Mouse (Mus musculus): ENCODE results near the gene Cavin1. TPM values are rescaled to one million over a fixed set of nuclear protein-coding genes. Genes with fewer than 3 reads are reported as not detected.

Cavin1 gene
- polyA plus RNA-seq, 1 experiment from 2014 or later: 47.0 TPM

- H3K4me3 ChIP-seq (ENCODE audit: low read length): no peak overlapping the region
- WGBS: 100% methylated on average over 1 of the region's 1 CpGs
- no peak overlapping the region for H3K27ac ChIP-seq (ENCODE audit: low read depth, low read length)
- H3K9me3 ChIP-seq (ENCODE audit: control insufficient read depth, low read length): no peaks in the 10 kb centered on the region
- no peaks in the 10 kb centered on the region for H3K36me3 ChIP-seq (ENCODE audit: control insufficient read depth, insufficient read depth, low read length)
- no peaks in the 10 kb centered on the region for H3K27me3 ChIP-seq (replicated peaks; ENCODE audit: control insufficient read depth, insufficient read depth, low read length)
- H3K9ac ChIP-seq (ENCODE audit: low read depth, low read length): no peak overlapping the region
- no peak for ATAC-seq
- H3K4me2 ChIP-seq (ENCODE audit: low read length): no peak overlapping the region
- no peaks in the 10 kb centered on the region for H3K4me1 ChIP-seq (ENCODE audit: control insufficient read depth, insufficient read depth, low read depth, low read length)
These were observed 21.1 kb downstream of the Cavin1 start for GRCm38 (mm10) chr11:100949540-100949939.

- H3K4me3 ChIP-seq (ENCODE audit: low read length): no peak overlapping the region
- H3K27me3 ChIP-seq (replicated peaks; ENCODE audit: control insufficient read depth, insufficient read depth, low read length): no peaks in the 10 kb centered on the region
- no peaks in the 10 kb centered on the region for H3K9me3 ChIP-seq (ENCODE audit: control insufficient read depth, low read length)
- WGBS: 58% methylated on average over 4 of the region's 4 CpGs
- H3K4me2 ChIP-seq (ENCODE audit: low read length): no peak overlapping the region
- H3K4me1 ChIP-seq (ENCODE audit: control insufficient read depth, insufficient read depth, low read depth, low read length): no peaks in the 10 kb centered on the region
- H3K9ac ChIP-seq (ENCODE audit: low read depth, low read length): no peak overlapping the region
- no peak for ATAC-seq
- H3K27ac ChIP-seq (ENCODE audit: low read depth, low read length): no peak overlapping the region
- no peaks in the 10 kb centered on the region for H3K36me3 ChIP-seq (ENCODE audit: control insufficient read depth, insufficient read depth, low read length)
These were observed 22.4 kb downstream of the Cavin1 start for GRCm38 (mm10) chr11:100948317-100948716.

- no peaks in the 10 kb centered on the region for H3K9me3 ChIP-seq (ENCODE audit: control insufficient read depth, low read length)
- H3K4me3 ChIP-seq (ENCODE audit: low read length): no peak overlapping the region
- H3K27ac ChIP-seq (ENCODE audit: low read depth, low read length): no peak overlapping the region
- H3K36me3 ChIP-seq (ENCODE audit: control insufficient read depth, insufficient read depth, low read length): no peaks in the 10 kb centered on the region
- no peaks in the 10 kb centered on the region for H3K4me1 ChIP-seq (ENCODE audit: control insufficient read depth, insufficient read depth, low read depth, low read length)
- ATAC-seq: no peak
- H3K27me3 ChIP-seq (replicated peaks; ENCODE audit: control insufficient read depth, insufficient read depth, low read length): no peaks in the 10 kb centered on the region
- no peak overlapping the region for H3K9ac ChIP-seq (ENCODE audit: low read depth, low read length)
- no peak overlapping the region for H3K4me2 ChIP-seq (ENCODE audit: low read length)
These were observed 23.1 kb downstream of the Cavin1 start for GRCm38 (mm10) chr11:100947548-100947947.

- peak; percentile 76 for ATAC-seq
- no peak overlapping the region for H3K4me3 ChIP-seq (ENCODE audit: low read length)
- no peak overlapping the region for H3K9ac ChIP-seq (ENCODE audit: low read depth, low read length)
- H3K4me2 ChIP-seq (ENCODE audit: low read length): no peak overlapping the region
- no peaks in the 10 kb centered on the region for H3K9me3 ChIP-seq (ENCODE audit: control insufficient read depth, low read length)
- no peaks in the 10 kb centered on the region for H3K36me3 ChIP-seq (ENCODE audit: control insufficient read depth, insufficient read depth, low read length)
- H3K4me1 ChIP-seq (ENCODE audit: control insufficient read depth, insufficient read depth, low read depth, low read length): no peaks in the 10 kb centered on the region
- H3K27me3 ChIP-seq (replicated peaks; ENCODE audit: control insufficient read depth, insufficient read depth, low read length): no peaks in the 10 kb centered on the region
- H3K27ac ChIP-seq (ENCODE audit: low read depth, low read length): no peak overlapping the region
- WGBS: 29% methylated on average over 4 of the region's 4 CpGs
These were observed 23.8 kb downstream of the Cavin1 start for GRCm38 (mm10) chr11:100946862-100947261.

GRCm38 (mm10) chr11:100942388-100942787, 28.3 kb downstream of the Cavin1 start:
- Histone ChIP-seq H3K27ac (ENCODE audit: low read depth, low read length) (no peak overlapping the region), H3K9ac (ENCODE audit: low read depth, low read length) (no peak overlapping the region), H3K9me3 (ENCODE audit: control insufficient read depth, low read length) (no peaks in the 10 kb centered on the region), H3K4me2 (ENCODE audit: low read length) (no peak overlapping the region), H3K27me3 (replicated peaks; ENCODE audit: control insufficient read depth, insufficient read depth, low read length) (no peaks in the 10 kb centered on the region), H3K36me3 (ENCODE audit: control insufficient read depth, insufficient read depth, low read length) (no peaks in the 10 kb centered on the region), H3K4me1 (ENCODE audit: control insufficient read depth, insufficient read depth, low read depth, low read length) (peaks cover 9% of the 10 kb centered on the region), H3K4me3 (ENCODE audit: low read length) (no peak overlapping the region)
- WGBS: 78% methylated on average over 1 of the region's 1 CpGs
- no peak for ATAC-seq

- no peaks in the 10 kb centered on the region for H3K36me3 ChIP-seq (ENCODE audit: control insufficient read depth, insufficient read depth, low read length)
- WGBS: under 1% methylated on average over 29 of the region's 29 CpGs
- H3K9ac ChIP-seq (ENCODE audit: low read depth, low read length): peak within 1 kb of the TSS; percentile 84
- no peaks in the 10 kb centered on the region for H3K27me3 ChIP-seq (replicated peaks; ENCODE audit: control insufficient read depth, insufficient read depth, low read length)
- no peaks in the 10 kb centered on the region for H3K9me3 ChIP-seq (ENCODE audit: control insufficient read depth, low read length)
- peak; percentile 100 for ATAC-seq
- H3K4me1 ChIP-seq (ENCODE audit: control insufficient read depth, insufficient read depth, low read depth, low read length): peaks cover 14% of the 10 kb centered on the region
- peak within 1 kb of the TSS; percentile 94 for H3K4me3 ChIP-seq (ENCODE audit: low read length)
- H3K27ac ChIP-seq (ENCODE audit: low read depth, low read length): peak within 1 kb of the TSS; percentile 87
- peak within 1 kb of the TSS; percentile 83 for H3K4me2 ChIP-seq (ENCODE audit: low read length)
These were observed 31.1 kb downstream of the Cavin1 start, which contains the start of gene Stat3 for GRCm38 (mm10) chr11:100939512-100940151. TSS of gene Stat3 (minus strand) at chr11:100939540.

- H3K4me2 ChIP-seq (ENCODE audit: low read length): peak overlapping the region; percentile 76
- H3K4me1 ChIP-seq (ENCODE audit: control insufficient read depth, insufficient read depth, low read depth, low read length): peaks cover 14% of the 10 kb centered on the region
- H3K36me3 ChIP-seq (ENCODE audit: control insufficient read depth, insufficient read depth, low read length): no peaks in the 10 kb centered on the region
- peak overlapping the region; percentile 87 for H3K27ac ChIP-seq (ENCODE audit: low read depth, low read length)
- no peaks in the 10 kb centered on the region for H3K27me3 ChIP-seq (replicated peaks; ENCODE audit: control insufficient read depth, insufficient read depth, low read length)
- peak overlapping the region; percentile 84 for H3K9ac ChIP-seq (ENCODE audit: low read depth, low read length)
- ATAC-seq: peak; percentile 60; the same call in 1 of the 2 replicates
- peak overlapping the region; percentile 94 for H3K4me3 ChIP-seq (ENCODE audit: low read length)
- WGBS: under 1% methylated on average over 47 of the region's 48 CpGs
- H3K9me3 ChIP-seq (ENCODE audit: control insufficient read depth, low read length): no peaks in the 10 kb centered on the region
These were observed 31.8 kb downstream of the Cavin1 start for GRCm38 (mm10) chr11:100938711-100939511.

- peak overlapping the region; percentile 76 for H3K4me2 ChIP-seq (ENCODE audit: low read length)
- H3K9me3 ChIP-seq (ENCODE audit: control insufficient read depth, low read length): no peaks in the 10 kb centered on the region
- no peak overlapping the region for H3K27ac ChIP-seq (ENCODE audit: low read depth, low read length)
- H3K4me3 ChIP-seq (ENCODE audit: low read length): peak overlapping the region; percentile 94
- ATAC-seq: no peak
- H3K4me1 ChIP-seq (ENCODE audit: control insufficient read depth, insufficient read depth, low read depth, low read length): peaks cover 14% of the 10 kb centered on the region
- no peak overlapping the region for H3K9ac ChIP-seq (ENCODE audit: low read depth, low read length)
- WGBS: 18% methylated on average over 5 of the region's 5 CpGs
- no peaks in the 10 kb centered on the region for H3K27me3 ChIP-seq (replicated peaks; ENCODE audit: control insufficient read depth, insufficient read depth, low read length)
- no peaks in the 10 kb centered on the region for H3K36me3 ChIP-seq (ENCODE audit: control insufficient read depth, insufficient read depth, low read length)
These were observed 32.6 kb downstream of the Cavin1 start for GRCm38 (mm10) chr11:100938112-100938511.

GRCm38 (mm10) chr11:100937295-100937694, 33.4 kb downstream of the Cavin1 start:
- peak overlapping the region; percentile 22; the same call in 1 of the 2 replicates for H3K4me2 ChIP-seq (ENCODE audit: low read length)
- ATAC-seq: no peak
- no peak overlapping the region for H3K27ac ChIP-seq (ENCODE audit: low read depth, low read length)
- no peak overlapping the region for H3K4me3 ChIP-seq (ENCODE audit: low read length)
- H3K27me3 ChIP-seq (replicated peaks; ENCODE audit: control insufficient read depth, insufficient read depth, low read length): no peaks in the 10 kb centered on the region
- no peak overlapping the region for H3K9ac ChIP-seq (ENCODE audit: low read depth, low read length)
- H3K4me1 ChIP-seq (ENCODE audit: control insufficient read depth, insufficient read depth, low read depth, low read length): peaks cover 14% of the 10 kb centered on the region
- 72% methylated on average over 4 of the region's 4 CpGs for WGBS
- H3K36me3 ChIP-seq (ENCODE audit: control insufficient read depth, insufficient read depth, low read length): no peaks in the 10 kb centered on the region
- no peaks in the 10 kb centered on the region for H3K9me3 ChIP-seq (ENCODE audit: control insufficient read depth, low read length)

All from hindbrain, embryonic 16.5 days (tissue).